Mouse (Mus musculus) right cerebral cortex, adult 2 months (tissue): Measurements from ENCODE around the gene Bcas3.

Source experiments
- DNase-seq, 2 experiments: peaks; one replicate each; pipeline ENCODE4 v3.0.0; 2021 to 2022; ENCODE audit warnings: low spot score in 2 of 2

Bcas3 gene

GRCm38 (mm10) chr11:85829520-85830440 lies 476.8 kb downstream of the Bcas3 start:
- no peak for DNase-seq

DNA sequence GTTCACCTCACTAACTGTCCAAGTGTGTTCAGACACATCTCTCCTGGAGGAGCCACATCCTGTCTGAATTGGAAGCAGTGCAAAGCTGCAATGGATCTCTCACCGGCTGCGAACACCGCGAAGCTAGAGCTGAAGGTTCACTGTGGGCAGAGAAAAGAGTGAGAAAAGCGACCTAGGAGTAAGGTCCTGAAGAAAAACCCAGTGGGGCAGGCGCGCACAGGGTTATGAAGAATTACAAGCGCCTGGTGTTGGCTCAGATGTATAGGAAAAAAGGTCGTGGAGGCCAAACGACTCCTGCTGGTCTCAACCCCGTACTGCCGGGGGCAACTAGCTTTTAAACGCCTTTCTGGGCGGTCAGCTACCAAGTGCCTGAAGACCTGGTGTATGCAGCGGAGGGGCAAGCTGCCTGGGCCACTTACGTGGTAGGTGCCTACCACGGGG lies 478.0 kb downstream of the Bcas3 start:
- DNase-seq = no peak

- DNase-seq = peak in 1 of 2 experiments; percentile 14
These were observed 478.8 kb downstream of the Bcas3 start for GRCm38 (mm10) chr11:85831656-85832230.

DNA sequence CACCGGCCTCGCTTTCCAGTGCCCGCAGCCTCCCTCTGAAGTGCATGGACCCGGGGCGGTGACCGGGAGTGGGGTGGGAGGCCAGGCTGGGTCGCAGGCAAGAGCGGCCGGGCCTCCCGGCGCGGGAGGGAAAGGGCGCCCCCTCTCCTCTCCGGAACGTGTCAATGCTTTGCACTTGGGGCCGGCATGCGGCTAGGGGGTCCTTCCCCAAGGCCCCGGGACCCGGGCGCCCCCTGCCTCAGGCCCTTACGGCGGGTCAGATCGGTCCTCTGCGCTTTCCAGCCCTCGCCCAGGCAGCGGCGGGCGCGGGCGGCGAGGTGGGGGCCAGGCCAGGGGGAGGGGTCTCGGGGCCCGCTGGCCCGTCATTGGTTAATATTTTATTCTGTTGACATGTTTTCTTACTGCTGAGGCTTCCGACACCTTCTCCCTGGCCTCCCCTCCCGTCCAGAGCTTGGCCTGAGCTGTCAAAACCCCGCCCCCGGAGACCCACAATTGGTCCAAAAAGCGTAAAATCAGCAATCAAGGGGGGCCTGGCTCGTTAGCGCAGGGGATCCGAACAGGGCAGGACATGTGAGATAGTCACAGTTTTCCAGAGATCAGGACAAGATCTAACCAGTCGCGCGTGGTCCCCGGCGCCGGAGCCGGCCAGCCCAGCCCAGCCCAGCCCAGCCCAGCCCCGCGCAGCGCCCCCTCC lies 479.4 kb downstream of the Bcas3 start, which contains the start of gene Tbx2:
Gene Tbx2, plus strand, starts transcription at position 321 of the 694 bp plus-strand sequence.
- DNase-seq = peak in 1 of 2 experiments; percentile 10

- no peak for DNase-seq
These were observed 480.1 kb downstream of the Bcas3 start for GRCm38 (mm10) chr11:85833081-85833521.

GRCm38 (mm10) chr11:85833761-85834385 lies 480.9 kb downstream of the Bcas3 start:
- no peak for DNase-seq

- no peak for DNase-seq
These were observed 481.5 kb downstream of the Bcas3 start for GRCm38 (mm10) chr11:85834386-85834931.

- no peak for DNase-seq
These were observed 482.2 kb downstream of the Bcas3 start for GRCm38 (mm10) chr11:85835001-85835752.

DNA sequence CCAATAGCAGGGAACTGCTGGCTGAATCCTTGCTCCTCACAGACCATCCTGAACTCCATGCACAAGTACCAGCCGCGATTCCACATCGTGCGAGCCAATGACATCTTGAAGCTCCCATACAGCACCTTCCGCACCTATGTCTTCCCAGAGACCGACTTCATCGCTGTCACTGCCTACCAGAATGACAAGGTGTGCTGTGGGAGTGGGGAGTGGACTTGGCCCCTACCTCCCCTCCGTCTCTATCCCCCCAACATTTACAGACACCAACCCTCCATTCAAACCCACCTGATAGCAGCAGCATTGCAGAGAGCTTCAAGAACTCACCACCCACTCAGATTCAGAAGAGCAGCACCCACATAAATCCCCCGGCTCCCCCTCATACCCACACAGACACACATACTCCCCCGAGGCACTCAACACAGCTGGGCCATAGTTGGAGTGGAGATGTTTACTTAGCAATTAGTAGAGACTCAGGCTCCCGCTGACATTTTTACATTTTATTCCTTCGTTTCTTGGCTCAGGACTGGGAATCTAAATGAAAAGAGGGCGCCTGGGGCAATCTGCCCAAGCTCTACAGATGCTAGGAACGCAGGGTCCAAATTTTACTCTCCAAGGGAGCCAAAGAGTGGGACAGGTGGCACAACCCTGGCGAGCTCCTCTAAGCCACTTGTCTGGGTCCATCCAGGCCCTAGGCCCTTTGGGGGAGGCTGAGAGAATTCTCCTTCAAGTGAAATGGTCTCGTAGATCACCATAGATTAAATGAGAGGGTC lies 483.0 kb downstream of the Bcas3 start:
- no peak for DNase-seq

- no peak for DNase-seq
These were observed 483.7 kb downstream of the Bcas3 start for GRCm38 (mm10) chr11:85836523-85837290.

DNA sequence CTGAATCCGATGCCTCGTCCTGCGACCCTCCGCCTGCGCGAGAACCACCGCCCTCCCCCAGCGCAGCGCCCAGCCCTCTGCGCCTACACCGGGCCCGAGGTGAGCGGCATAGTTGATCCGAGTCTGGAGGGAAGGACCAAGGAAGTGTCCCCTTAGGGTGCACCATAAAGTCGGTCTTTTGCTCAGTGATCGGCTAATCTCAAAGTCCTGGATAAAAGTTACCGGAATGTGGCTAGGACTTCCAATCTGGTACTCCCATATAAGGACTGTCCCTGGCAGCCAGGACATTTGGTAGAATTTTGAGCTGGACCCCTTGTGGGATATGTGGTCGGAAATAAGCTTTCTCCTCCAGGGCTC lies 484.3 kb downstream of the Bcas3 start:
- DNase-seq = no peak

- DNase-seq = no peak
These were observed 484.9 kb downstream of the Bcas3 start for GRCm38 (mm10) chr11:85837648-85838423.

- DNase-seq = no peak
These were observed 485.7 kb downstream of the Bcas3 start for GRCm38 (mm10) chr11:85838424-85839257.

DNA sequence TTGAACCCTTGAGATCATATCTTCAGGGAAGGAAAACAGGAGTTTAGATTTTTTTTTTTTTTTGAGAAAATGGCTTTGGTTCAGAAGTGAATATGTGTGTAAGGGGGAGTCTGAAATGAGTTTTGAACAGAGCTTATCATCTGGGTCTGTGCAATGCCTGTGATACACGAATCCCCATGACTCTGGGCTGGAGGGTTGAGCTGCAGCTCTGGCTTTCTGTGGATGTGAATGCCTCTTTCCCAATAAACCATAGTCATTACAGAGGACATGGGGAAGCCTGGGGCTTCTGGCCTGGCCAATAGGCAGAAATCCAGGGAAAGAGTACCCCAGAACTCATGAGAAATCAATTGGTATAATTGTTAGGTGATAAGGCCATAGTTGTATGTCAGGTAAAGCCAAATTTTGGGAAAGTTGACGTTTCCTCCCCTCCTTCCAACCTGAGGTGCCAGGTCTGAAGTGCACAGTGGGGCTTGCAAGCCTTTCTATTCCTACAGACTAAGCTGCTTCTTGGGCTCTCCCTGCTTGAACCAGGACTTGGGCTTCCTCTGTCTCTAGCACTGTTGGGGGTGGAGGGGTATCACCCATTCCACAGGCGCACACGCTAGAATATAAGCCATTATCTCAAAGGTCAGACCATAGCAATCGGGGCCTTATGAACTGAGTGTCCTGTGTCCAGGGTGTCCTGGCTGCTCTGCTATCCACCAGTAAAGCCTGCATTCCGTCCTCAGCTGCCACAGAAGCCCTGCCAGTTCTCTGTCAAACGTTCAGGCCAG lies 486.5 kb downstream of the Bcas3 start:
- DNase-seq = no peak

DNA sequence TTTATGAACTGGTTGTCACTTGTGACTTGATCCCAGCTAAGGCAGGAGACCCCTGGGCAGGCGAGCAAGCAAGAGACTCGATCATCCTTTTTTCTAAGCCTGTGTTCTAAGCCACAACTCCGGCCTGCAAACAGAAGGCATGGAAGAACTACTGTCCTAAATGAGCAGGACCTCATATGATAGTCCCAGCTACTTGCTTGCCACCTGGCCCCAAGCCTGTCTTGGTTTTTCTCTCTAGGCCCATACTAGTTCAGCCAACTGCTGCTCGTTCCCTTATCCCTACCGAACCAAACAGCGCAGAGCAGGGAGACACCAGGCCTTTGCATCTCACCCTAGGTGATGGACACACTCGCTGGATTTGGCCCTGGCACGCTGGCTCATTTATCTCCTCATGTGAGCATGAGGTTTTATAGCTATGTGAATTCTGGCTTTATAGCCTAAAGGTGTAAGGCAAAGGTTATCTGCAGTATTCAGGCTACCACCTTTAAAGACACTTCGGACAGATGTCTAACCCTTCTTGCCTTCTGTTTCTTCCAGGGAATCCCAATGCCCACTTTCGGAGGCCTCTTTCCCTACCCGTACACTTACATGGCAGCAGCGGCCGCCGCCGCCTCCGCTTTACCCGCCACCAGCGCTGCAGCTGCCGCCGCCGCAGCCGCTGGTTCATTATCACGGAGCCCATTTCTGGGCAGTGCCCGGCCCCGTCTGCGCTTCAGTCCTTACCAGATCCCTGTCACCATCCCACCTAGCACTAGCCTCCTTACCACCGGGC lies 487.2 kb downstream of the Bcas3 start:
- no peak for DNase-seq

DNA sequence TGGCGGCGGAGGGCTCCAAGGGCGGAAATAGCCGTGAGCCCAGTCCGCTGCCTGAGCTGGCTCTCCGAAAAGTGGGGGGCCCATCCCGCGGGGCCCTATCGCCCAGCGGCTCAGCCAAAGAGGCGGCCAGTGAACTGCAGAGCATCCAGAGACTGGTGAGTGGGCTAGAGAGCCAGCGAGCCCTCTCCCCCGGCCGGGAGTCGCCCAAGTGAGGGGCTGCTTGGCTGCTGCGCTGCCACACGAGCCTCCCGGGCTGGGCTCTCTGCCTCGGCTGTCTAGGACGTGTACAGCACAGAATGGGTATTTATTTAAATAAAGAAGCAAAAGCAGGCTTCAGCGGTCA lies 487.8 kb downstream of the Bcas3 start:
- no peak for DNase-seq
